Mouse (Mus musculus): ENCODE results near the gene Crybg1.

GRCm38 (mm10) chr10:43980080-43980479 is 168.6 kb downstream of the Crybg1 start:
- TF ChIP-seq CTCF (IDR thresholded peaks at IDR 0.05; ENCODE audit: extremely low read depth, insufficient read depth, insufficient read length, insufficient replicate concordance) (no peak), POLR2A (IDR thresholded peaks at IDR 0.05; ENCODE audit: low read depth, low read length) (no peak)

Data from spleen, adult 2 months (tissue).